Mouse (Mus musculus) megakaryocyte progenitor cell, adult 5-6 weeks (primary cell): Measurements from ENCODE around the gene Ang. TPM values are rescaled to one million over a fixed set of nuclear protein-coding genes. Genes with fewer than 3 reads are reported as not detected.

Source experiments
- ATAC-seq: replicated peaks from 2 replicates; pipeline ENCODE4 v1.8.0; 2016; ENCODE audit warnings: mild to moderate bottlenecking, moderate TSS enrichment, inconsistent platforms; ENCODE audit not compliant: poor library complexity
- total RNA-seq, 2 experiments: library from RNA; stranded (forward) in 1 of 2; stranded (reverse) in 1 of 2; fragments of 157-497, 149-512 nt in 1 of 2; fragments of 200-1000 nt in 1 of 2; gene quantifications; 2 replicates each; pipeline versions ENCODE4 v1.2.3 to v1.2.4; 2015 to 2017

The Ang gene
- total RNA-seq, 2 experiments from 2014 or later, result 1.4 to 2.0 TPM

GRCm38 (mm10) chr14:51127648-51128258 lies 36.8 kb downstream of the Ang start:
- peak; percentile 35 for ATAC-seq

GRCm38 (mm10) chr14:51128775-51129623 lies 38.0 kb downstream of the Ang start:
- peak; percentile 58 for ATAC-seq

DNA sequence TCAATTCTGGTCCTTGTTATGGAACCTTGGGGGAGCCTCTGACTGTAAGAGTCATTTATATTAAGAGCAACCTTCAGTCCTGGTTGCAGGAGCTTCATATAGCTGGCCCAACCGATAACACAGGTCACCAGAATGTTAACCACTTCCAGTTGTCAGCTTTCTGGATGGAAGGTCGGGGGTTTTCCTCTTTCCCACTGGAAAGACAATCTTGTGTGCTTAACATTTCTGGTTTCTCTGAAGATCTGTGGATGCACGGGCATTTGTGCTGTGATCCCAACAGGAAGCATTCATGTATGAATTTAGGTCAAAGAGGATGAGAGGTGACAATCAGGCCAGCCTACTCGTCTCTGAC lies 38.6 kb downstream of the Ang start:
- ATAC-seq, result no peak

DNA sequence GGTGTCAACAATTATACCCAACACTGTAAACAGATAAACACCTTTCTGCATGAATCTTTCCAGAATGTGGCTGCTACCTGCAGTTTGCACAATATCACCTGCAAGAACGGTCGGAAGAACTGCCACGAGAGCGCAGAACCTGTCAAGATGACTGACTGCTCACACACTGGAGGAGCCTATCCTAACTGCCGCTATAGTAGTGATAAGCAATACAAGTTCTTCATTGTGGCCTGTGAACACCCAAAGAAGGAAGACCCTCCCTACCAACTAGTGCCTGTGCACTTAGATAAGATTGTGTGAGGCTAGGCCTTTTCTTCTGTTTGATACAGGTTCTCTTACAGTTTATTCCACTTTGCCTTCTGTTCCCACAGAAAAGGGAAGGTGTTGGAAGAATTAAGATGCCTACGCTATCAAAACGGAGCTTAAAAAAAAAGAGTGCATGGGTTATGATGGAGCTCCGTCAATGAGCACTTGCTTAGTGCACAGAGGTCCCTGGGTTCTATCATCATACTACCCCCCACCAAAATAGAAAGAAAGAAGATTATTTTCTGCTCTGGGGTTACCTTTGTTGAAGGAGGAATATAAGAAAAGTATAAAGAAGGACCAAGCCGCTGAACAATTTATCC lies 39.5 kb downstream of the Ang start:
- ATAC-seq, result peak; percentile 78

DNA sequence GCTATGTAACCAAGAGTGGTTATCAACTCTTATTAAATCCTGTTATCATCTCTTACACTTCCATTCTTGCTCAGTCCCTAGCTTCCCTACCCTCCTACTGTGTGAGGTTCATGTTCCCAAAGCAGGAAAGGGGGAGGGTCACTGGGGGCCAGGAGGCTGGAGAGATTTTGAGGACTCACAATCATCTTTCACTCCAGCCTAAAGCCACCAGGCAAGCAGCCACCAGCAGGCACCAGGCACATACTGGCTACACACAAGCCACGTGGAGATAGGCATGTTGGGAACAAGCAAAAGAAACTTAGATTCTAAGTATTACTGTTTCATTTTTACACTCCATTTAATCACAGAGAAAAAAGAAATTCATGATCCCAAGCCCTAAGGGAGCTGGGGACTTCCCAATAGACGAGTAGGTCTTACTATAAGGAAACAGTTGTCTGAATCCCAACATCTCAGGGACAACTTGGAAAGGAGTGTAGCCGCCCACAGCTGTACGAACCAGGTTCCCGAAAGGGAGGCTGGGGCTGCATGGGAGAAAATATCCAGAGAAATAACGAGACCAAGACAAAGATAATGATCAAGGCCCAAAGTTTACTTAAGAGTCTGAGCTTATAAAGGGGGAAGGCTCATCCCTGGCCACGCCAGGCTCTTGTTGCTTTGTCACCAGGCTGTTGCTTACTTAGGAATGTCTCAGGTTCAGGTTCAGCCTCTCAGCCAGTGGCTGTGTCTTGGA lies 40.3 kb downstream of the Ang start:
- ATAC-seq, result no peak

DNA sequence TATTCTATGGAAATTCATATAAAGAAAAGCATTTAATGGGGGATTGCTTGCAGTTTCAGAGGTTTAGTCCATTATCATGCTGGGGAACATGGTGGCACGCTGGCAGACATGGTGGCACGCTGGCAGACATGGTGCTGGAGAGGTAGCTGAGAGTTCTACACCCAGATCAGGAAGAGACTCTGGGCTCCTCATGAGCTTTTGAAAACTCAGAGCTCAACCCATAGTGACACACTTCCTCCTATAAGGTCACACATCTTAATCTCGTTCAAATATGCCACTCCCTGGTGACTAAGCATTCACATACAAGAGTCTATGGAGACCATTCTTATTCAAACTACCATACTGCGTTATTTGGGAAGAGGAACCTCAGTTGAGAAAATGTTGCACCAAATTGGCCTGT lies 41.4 kb downstream of the Ang start:
- peak; percentile 26 for ATAC-seq

- ATAC-seq, result peak; percentile 7; the same call in 1 of the 2 replicates
Measured at GRCm38 (mm10) chr14:51140342-51140741, 49.4 kb downstream of the Ang start.

DNA sequence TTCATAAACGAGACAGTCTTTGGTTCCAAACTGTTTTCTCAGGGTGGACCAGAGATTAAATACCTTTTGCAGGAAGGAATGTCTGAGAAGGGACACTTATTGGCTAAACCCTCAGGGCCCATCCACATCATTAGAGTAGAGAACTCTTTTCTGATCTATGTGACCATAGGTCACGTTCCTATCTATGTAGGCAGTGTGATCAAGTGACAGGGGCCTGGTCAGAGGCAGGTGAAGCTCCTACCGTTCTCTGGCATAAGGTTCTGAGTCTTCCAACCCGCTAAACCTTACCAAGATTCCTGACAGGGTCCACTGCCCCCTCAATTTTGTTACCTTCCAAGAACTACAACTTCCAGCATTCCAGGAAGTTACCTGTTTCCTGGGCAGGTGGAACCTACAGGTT lies 51.2 kb downstream of the Ang start:
- ATAC-seq, result no peak

DNA sequence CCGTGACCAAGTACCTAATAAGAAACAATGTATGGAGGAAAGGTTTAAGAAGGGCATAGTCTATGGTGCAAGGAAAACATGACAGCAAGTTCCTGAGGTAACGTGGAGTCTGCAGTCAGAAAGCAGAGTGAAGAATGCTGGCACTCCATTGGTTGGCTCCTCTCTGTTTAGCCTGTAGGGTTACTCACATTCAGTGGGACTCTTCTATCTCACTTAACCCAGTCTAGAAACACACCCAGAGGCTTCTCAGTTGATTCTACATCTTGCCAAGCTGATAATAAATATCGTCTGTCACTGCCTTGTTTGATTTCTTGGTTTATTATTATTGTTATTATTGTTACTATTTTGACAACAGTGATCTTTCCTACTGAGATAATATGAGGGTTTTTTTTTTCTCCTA lies 51.6 kb downstream of the Ang start:
- ATAC-seq, result peak; percentile 68

DNA sequence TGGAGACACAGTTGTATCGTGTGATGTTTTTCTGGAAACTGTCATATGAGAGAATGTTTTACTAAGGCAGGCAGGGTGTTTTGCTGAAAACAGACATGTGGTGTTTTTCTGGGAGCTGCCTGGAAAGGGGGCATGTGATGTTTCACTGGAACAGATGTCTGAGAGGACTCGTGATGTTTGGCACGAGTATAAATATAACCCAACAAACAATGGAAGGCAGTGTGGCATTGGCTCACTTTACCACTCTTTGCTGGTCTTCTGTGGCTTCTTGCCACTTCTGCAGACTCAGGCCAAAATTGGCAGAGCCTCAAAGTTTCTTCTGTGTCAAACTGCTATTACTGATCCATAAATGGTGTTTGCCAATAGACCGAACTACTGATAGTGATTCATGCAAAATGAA lies 52.3 kb downstream of the Ang start:
- no peak for ATAC-seq

DNA sequence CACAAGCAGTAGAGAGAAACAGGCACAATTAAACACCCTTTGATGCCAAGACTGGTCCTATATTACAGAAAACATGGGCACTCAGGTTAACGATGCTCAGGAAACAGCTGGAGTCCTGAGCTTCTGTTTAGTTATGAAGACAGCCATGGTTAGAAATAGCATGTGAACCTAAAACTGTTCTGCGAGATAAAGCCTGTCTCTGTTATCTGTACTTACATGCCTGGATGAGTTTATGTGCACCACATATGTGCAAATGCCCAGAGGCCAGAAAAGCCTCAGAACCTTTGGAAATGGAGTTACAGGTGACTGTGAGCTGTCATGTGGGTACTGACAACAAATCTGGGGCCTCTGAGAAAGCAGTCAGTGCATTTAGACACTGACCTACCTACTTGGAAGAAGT lies 53.0 kb downstream of the Ang start:
- ATAC-seq, result peak; percentile 78

DNA sequence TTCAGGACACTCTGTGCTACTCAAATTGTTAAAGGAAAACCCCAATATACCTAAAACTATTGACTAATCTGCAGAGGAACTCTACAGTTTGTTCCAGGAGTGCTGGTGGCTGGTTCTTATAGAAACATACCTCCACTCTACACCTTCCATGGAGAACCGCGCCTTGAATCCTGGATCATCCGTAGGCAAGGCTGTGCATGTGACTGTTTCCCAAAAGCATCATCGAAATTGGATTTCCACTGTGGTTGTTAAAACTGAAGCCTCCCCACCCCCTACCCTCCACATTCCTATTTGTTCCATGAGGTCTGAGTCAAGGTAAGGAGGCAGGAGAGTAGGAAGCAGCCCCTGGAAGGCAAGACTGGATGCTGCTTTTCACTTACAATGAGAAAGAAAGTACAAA lies 53.5 kb downstream of the Ang start:
- ATAC-seq, result no peak

- ATAC-seq, result no peak
Measured at GRCm38 (mm10) chr14:51145521-51145920, 54.6 kb downstream of the Ang start.

DNA sequence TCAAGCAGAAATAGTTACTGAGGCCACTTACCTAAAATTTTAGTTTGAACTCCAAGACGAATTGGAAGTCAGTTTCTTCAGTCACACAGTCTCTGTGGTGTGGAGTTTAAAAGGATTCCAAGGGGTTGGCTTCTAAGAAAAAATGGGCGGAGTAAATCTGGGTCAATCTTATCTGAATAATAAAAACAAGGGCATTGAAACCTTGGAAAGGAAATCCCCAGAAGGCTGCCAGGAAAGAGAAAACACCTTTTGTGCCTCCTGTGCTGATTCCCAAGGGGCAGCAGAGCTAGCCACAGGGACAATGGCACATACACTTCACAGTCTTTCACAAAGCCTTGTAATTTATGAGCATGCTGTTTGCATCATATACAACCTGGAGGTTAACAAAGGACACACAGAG lies 55.7 kb downstream of the Ang start, which contains the start of gene Rnase1:
Gene Rnase1 (minus strand): TSS at position 101 of the 400 bp plus-strand sequence.
- no peak for ATAC-seq

- ATAC-seq, result no peak
Measured at GRCm38 (mm10) chr14:51148006-51148405, 57.1 kb downstream of the Ang start.

DNA sequence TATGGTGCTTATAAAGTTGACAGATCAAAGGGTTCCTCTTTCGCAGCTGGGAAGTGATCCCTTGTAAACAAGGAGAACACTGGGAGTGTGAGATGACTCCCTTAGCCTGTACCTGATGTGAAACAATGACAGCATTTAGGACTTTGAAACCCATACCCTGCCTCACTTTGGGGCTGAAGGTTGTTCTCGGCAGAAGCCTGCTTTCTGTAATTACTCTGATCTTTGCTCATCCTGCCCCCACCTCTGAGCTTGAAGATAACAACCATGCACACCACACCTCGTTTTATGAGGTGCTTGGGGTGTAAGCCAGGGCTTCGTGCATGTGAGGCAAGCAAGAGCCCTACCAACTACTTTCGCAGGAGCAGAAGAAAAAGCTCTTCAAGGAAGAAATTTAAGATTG lies 58.2 kb downstream of the Ang start:
- ATAC-seq, result 0 out of 2 replicates have a peak, but pooled peaks have one; percentile 27

DNA sequence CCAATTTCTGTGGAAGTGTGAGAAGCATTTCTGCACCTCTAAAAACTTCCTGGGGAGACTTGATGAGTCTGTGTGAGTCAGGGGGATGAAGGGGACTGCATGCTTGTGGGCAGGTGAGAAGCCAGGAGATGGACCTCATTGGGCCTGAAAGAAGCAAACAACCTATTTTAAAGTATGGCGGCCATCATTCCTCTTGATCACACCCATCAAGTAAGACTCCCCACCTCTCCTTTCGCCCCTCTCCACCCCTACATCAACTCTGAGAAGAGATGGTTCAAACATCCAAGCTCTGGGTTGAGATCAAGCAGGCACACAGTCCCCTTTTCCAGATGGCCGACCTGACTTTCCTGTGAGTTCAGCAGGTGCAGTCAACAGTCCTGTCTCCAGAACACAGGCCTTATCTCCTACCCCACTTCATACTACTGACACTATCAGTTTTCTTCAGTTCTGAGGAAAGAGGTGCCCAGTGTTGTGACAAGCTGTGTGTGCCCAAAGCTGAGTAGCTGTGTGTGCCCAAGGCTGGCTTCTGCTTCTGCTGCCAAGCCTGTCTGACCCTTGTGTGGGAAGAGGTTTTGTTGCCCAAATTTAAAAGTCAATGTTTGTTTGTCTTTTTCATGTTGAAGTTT lies 59.4 kb downstream of the Ang start:
- peak; percentile 84 for ATAC-seq
